Mouse (Mus musculus): Measurements from ENCODE around the gene Epo.

DNA sequence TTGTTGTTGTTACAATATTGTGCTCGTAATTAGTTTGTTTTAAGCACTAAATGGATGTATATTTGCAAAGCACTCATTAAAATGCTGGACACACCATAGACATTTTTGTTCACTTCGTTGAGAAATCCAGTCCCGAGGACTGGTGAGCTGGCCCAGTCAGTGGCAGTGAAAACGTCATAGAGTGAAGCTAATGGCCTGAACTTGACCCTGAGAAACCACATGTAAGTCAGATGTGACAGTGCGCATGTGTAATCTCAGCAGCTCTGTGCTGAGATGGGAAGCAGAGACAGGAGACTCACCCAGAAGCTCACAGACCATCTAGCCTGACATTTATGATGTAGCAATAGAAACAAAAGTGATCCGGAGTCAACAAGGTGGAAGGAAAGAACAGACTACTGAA lies 11.9 kb upstream of the Epo start:
- TF ChIP-seq CTCF (IDR thresholded peaks at IDR 0.05; ENCODE audit: control insufficient read depth, insufficient read depth, low read length) = no peak
- no peak for TF ChIP-seq POLR2A (IDR thresholded peaks at IDR 0.05; ENCODE audit: borderline replicate concordance, control insufficient read depth, low read depth, low read length)
